Comparison of ENCODE assay signal across 8 mouse cellular contexts in genomic region chr8:12925941-12926381, GRCm38 (mm10). TPM values are rescaled to one million over a fixed set of nuclear protein-coding genes. Genes with fewer than 3 reads are reported as not detected.
DNase-seq lines count a peak whose midpoint lies in the region; ATAC-seq lines count a peak whose summit lies in the region.

No protein-coding gene starts in this region.

- peak overlapping the region in 1 of 2 experiments; percentile 42; a peak in 2 of 4 replicates for H3K27ac ChIP-seq in heart, embryonic 14.5 days (replicated peaks in 1 of 2; ENCODE audit: control insufficient read depth in 1 of 2, insufficient read depth in 1 of 2, low read depth in 2 of 2, low read length in 2 of 2)
- H3K27ac ChIP-seq in forebrain, embryonic 13.5 days = no peak overlapping the region

- no peak overlapping the region for H3K9ac ChIP-seq in heart, embryonic 14.5 days (ENCODE audit: low read length)
- H3K9ac ChIP-seq in forebrain, embryonic 13.5 days = no peak overlapping the region

- H3K4me2 ChIP-seq in heart, embryonic 14.5 days (ENCODE audit: low read length) = no peak overlapping the region
- H3K4me2 ChIP-seq in forebrain, embryonic 13.5 days = no peak overlapping the region

- peak; percentile 44; the same call in 1 of the 2 replicates for ATAC-seq in heart, embryonic 14.5 days (ENCODE audit: insufficient number of reproducible peaks, insufficient read depth, low FRiP score, low read depth)
- ATAC-seq in forebrain, embryonic 13.5 days = no peak

- H3K9me3 ChIP-seq in heart, embryonic 14.5 days (ENCODE audit: control insufficient read depth, low read length) = no peaks in the 10 kb centered on the region
- H3K9me3 ChIP-seq in forebrain, embryonic 13.5 days (replicated peaks) = no peaks in the 10 kb centered on the region

- 54% methylated on average over 13 of the region's 13 CpGs for WGBS in heart, embryonic 14.5 days
- 69% methylated on average over 13 of the region's 13 CpGs for WGBS in forebrain, embryonic 13.5 days

- H3K36me3 ChIP-seq in heart, embryonic 14.5 days (ENCODE audit: control insufficient read depth, insufficient read depth, low read length) = no peaks in the 10 kb centered on the region
- no peaks in the 10 kb centered on the region for H3K36me3 ChIP-seq in forebrain, embryonic 13.5 days (ENCODE audit: poor library complexity, severe bottlenecking)

- H3K4me3 ChIP-seq in heart, embryonic 14.5 days (ENCODE audit: control insufficient read depth in 1 of 2, insufficient read depth in 1 of 2, low read depth in 1 of 2, low read length in 2 of 2) = no peak overlapping the region
- H3K4me3 ChIP-seq in forebrain, embryonic 13.5 days = no peak overlapping the region

- DNase-seq in adrenal gland, adult (ENCODE audit: inconsistent age in 2 of 2, low spot score in 1 of 2) = peak; percentile 67 to 77
- no peak for DNase-seq in adrenal gland, postnatal 4 days (ENCODE audit: low spot score in 2 of 2)
- peak; percentile 60 for DNase-seq in R1 (ENCODE audit: low read depth, low spot score)
- DNase-seq in kidney, postnatal 4 days = peak; percentile 57 to 74
- no peak for DNase-seq in B cell, adult 2 months
- DNase-seq in left cerebral cortex, adult 11 months (ENCODE audit: low spot score) = no peak

- no peaks in the 10 kb centered on the region; a peak in 1 of 4 replicates for H3K4me1 ChIP-seq in heart, embryonic 14.5 days (ENCODE audit: control insufficient read depth in 2 of 2, insufficient read depth in 2 of 2, low read length in 2 of 2)
- peaks cover 13% of the 10 kb centered on the region; the same call in 1 of the 2 replicates for H3K4me1 ChIP-seq in forebrain, embryonic 13.5 days

- no peaks in the 10 kb centered on the region for H3K27me3 ChIP-seq in heart, embryonic 14.5 days (ENCODE audit: control insufficient read depth, insufficient read depth, low read length)
- H3K27me3 ChIP-seq in forebrain, embryonic 13.5 days = no peaks in the 10 kb centered on the region

RNA-seq across cellular contexts. Expression of gene Mcf2l, which starts 52.4 kb away (rescaled TPM):
- total RNA-seq in adrenal gland, postnatal 4 days (2021) = 10 to 100 TPM; 37.7 to 49.5 TPM
- polyA plus RNA-seq in heart, embryonic 14.5 days (2014; fragmentation: Nextera tagmentation; extraction: Ambion mirVana) = 12.4 and 13.4 TPM in 2 replicates
- polyA plus RNA-seq in forebrain, embryonic 13.5 days (2015; fragmentation: Nextera tagmentation; extraction: Ambion mirVana) = 80.3 and 99.0 TPM in 2 replicates

Comparison
In these comparisons a context has a peak if more than half of its experiments do, and no peak if none do; other contexts are left out.
1. DNase-seq: peak in adrenal gland, adult (2 of 2), R1 (single experiment) and kidney, postnatal 4 days (2 of 2); none in adrenal gland, postnatal 4 days (0 of 2), B cell, adult 2 months (0 of 2) and left cerebral cortex, adult 11 months (single experiment).